Mouse (Mus musculus): Measurements from ENCODE around the gene Nfx1. TPM values are rescaled to one million over a fixed set of nuclear protein-coding genes. Genes with fewer than 3 reads are reported as not detected.

Gene Nfx1
- polyA plus RNA-seq, 1 experiment from 2014 or later = 19.4 TPM

- ATAC-seq (no peak; the same call in 1 of the 2 replicates), DNase-seq (no peak)
- WGBS (ENCODE audit: insufficient replicate concordance) = 83% methylated on average over 9 of the region's 9 CpGs
- no peak overlapping the region; the same call in 1 of the 2 replicates for H3K27ac ChIP-seq (ENCODE audit: low read depth)
- no peak overlapping the region for H3K4me2 ChIP-seq (ENCODE audit: low read depth, low read length)
- H3K9ac ChIP-seq (replicated peaks) = no peak overlapping the region
- peaks cover 11% of the 10 kb centered on the region; the same call in 1 of the 2 replicates for H3K9me3 ChIP-seq (ENCODE audit: low read length)
- no peak for TF ChIP-seq CTCF (IDR thresholded peaks at IDR 0.05; ENCODE audit: low read depth)
- TF ChIP-seq EP300 (IDR thresholded peaks at IDR 0.05; ENCODE audit: low read depth) = no peak
- H3K4me3 ChIP-seq (ENCODE audit: low read depth, low read length) = no peak overlapping the region
- H3K4me1 ChIP-seq (ENCODE audit: insufficient read depth) = no peaks in the 10 kb centered on the region
- no peaks in the 10 kb centered on the region for H3K27me3 ChIP-seq (ENCODE audit: insufficient read depth, low read length)
- peaks cover 70% of the 10 kb centered on the region for H3K36me3 ChIP-seq (replicated peaks; ENCODE audit: insufficient read depth, low read length)
Observed at GRCm38 (mm10) chr4:40936175-40936839, 34.4 kb upstream of the Nfx1 start.

- no peak overlapping the region for H3K27ac ChIP-seq (ENCODE audit: low read depth)
- peaks cover 87% of the 10 kb centered on the region for H3K36me3 ChIP-seq (replicated peaks; ENCODE audit: insufficient read depth, low read length)
- H3K4me1 ChIP-seq (ENCODE audit: insufficient read depth) = 0 out of 2 replicates have a peak, but pooled peaks cover 2% of the 10 kb centered on the region
- H3K4me3 ChIP-seq (ENCODE audit: low read depth, low read length) = no peak overlapping the region
- H3K4me2 ChIP-seq (ENCODE audit: low read depth, low read length) = no peak overlapping the region
- DNase-seq = no peak
- TF ChIP-seq EP300 (IDR thresholded peaks at IDR 0.05; ENCODE audit: low read depth) (no peak), CTCF (IDR thresholded peaks at IDR 0.05; ENCODE audit: low read depth) (no peak)
- no peak for ATAC-seq
- no peaks in the 10 kb centered on the region for H3K27me3 ChIP-seq (ENCODE audit: insufficient read depth, low read length)
- H3K9me3 ChIP-seq (ENCODE audit: low read length) = peaks cover 11% of the 10 kb centered on the region; the same call in 1 of the 2 replicates
- H3K9ac ChIP-seq (replicated peaks) = no peak overlapping the region
- 87% methylated on average over 5 of the region's 5 CpGs for WGBS (ENCODE audit: insufficient replicate concordance)
Observed at GRCm38 (mm10) chr4:40938793-40939192, 31.9 kb upstream of the Nfx1 start.

- Histone ChIP-seq H3K4me1 (ENCODE audit: insufficient read depth) (peaks cover 16% of the 10 kb centered on the region), H3K4me3 (ENCODE audit: low read depth, low read length) (no peak overlapping the region), H3K27me3 (ENCODE audit: insufficient read depth, low read length) (no peaks in the 10 kb centered on the region), H3K27ac (ENCODE audit: low read depth) (no peak overlapping the region), H3K9me3 (ENCODE audit: low read length) (peaks cover 11% of the 10 kb centered on the region; the same call in 1 of the 2 replicates), H3K36me3 (replicated peaks; ENCODE audit: insufficient read depth, low read length) (peaks cover 68% of the 10 kb centered on the region), H3K4me2 (ENCODE audit: low read depth, low read length) (no peak overlapping the region), H3K9ac (replicated peaks) (no peak overlapping the region)
- ATAC-seq (no peak), DNase-seq (no peak)
- 93% methylated on average over 5 of the region's 5 CpGs for WGBS (ENCODE audit: insufficient replicate concordance)
- TF ChIP-seq CTCF (IDR thresholded peaks at IDR 0.05; ENCODE audit: low read depth) (no peak), EP300 (IDR thresholded peaks at IDR 0.05; ENCODE audit: low read depth) (no peak)
Observed at GRCm38 (mm10) chr4:40943651-40944050, 27.1 kb upstream of the Nfx1 start.

GRCm38 (mm10) chr4:40946516-40947121 is 24.1 kb upstream of the Nfx1 start:
- Histone ChIP-seq H3K27me3 (ENCODE audit: insufficient read depth, low read length) (no peaks in the 10 kb centered on the region), H3K9me3 (ENCODE audit: low read length) (no peaks in the 10 kb centered on the region), H3K27ac (ENCODE audit: low read depth) (peak overlapping the region; percentile 99), H3K36me3 (replicated peaks; ENCODE audit: insufficient read depth, low read length) (peaks cover 47% of the 10 kb centered on the region), H3K9ac (replicated peaks) (peak overlapping the region; percentile 99), H3K4me1 (ENCODE audit: insufficient read depth) (peaks cover 26% of the 10 kb centered on the region), H3K4me2 (ENCODE audit: low read depth, low read length) (peak overlapping the region; percentile 89), H3K4me3 (ENCODE audit: low read depth, low read length) (peak overlapping the region; percentile 97)
- 45% methylated on average over 7 of the region's 7 CpGs for WGBS (ENCODE audit: insufficient replicate concordance)
- ATAC-seq (peak; percentile 18), DNase-seq (no peak)
- TF ChIP-seq EP300 (IDR thresholded peaks at IDR 0.05; ENCODE audit: low read depth) (no peak), CTCF (IDR thresholded peaks at IDR 0.05; ENCODE audit: low read depth) (no peak)

GRCm38 (mm10) chr4:40947565-40948159 is 23.0 kb upstream of the Nfx1 start:
- WGBS (ENCODE audit: insufficient replicate concordance) = under 1% methylated on average over 36 of the region's 40 CpGs
- ATAC-seq (peak; percentile 46), DNase-seq (no peak)
- Histone ChIP-seq H3K9ac (replicated peaks) (peak overlapping the region; percentile 99), H3K36me3 (replicated peaks; ENCODE audit: insufficient read depth, low read length) (peaks cover 42% of the 10 kb centered on the region), H3K4me1 (ENCODE audit: insufficient read depth) (peaks cover 24% of the 10 kb centered on the region), H3K27me3 (ENCODE audit: insufficient read depth, low read length) (no peaks in the 10 kb centered on the region), H3K4me3 (ENCODE audit: low read depth, low read length) (peak overlapping the region; percentile 97), H3K4me2 (ENCODE audit: low read depth, low read length) (peak overlapping the region; percentile 89), H3K9me3 (ENCODE audit: low read length) (no peaks in the 10 kb centered on the region), H3K27ac (ENCODE audit: low read depth) (peak overlapping the region; percentile 99)
- TF ChIP-seq EP300 (IDR thresholded peaks at IDR 0.05; ENCODE audit: low read depth) (no peak), CTCF (IDR thresholded peaks at IDR 0.05; ENCODE audit: low read depth) (peak; percentile 16; the same call in 1 of the 2 replicates)

- peak; percentile 35 for TF ChIP-seq CTCF (IDR thresholded peaks at IDR 0.05; ENCODE audit: low read depth)
- 0 out of 2 replicates have a peak, but pooled peaks have one; percentile 33 for TF ChIP-seq EP300 (IDR thresholded peaks at IDR 0.05; ENCODE audit: low read depth)
- WGBS (ENCODE audit: insufficient replicate concordance) = 0% methylated on average over 36 of the region's 50 CpGs
- ATAC-seq = peak; percentile 95
- H3K4me1 ChIP-seq (ENCODE audit: insufficient read depth) = peaks cover 24% of the 10 kb centered on the region
- H3K27me3 ChIP-seq (ENCODE audit: insufficient read depth, low read length) = no peaks in the 10 kb centered on the region
- H3K9me3 ChIP-seq (ENCODE audit: low read length) = no peaks in the 10 kb centered on the region
- peak within 1 kb of the TSS; percentile 99 for H3K27ac ChIP-seq (ENCODE audit: low read depth)
- peaks cover 43% of the 10 kb centered on the region for H3K36me3 ChIP-seq (replicated peaks; ENCODE audit: insufficient read depth, low read length)
- H3K4me3 ChIP-seq (ENCODE audit: low read depth, low read length) = peak within 1 kb of the TSS; percentile 97
- peak; percentile 100 for DNase-seq
- peak within 1 kb of the TSS; percentile 99 for H3K9ac ChIP-seq (replicated peaks)
- peak within 1 kb of the TSS; percentile 89 for H3K4me2 ChIP-seq (ENCODE audit: low read depth, low read length)
Observed at GRCm38 (mm10) chr4:40948160-40948708, 22.5 kb upstream of the Nfx1 start, which contains the start of the genes Bag1 and Chmp5. Gene Bag1 (minus strand): TSS chr4:40948294. Gene Chmp5 (plus strand): TSS chr4:40948407.
